Mouse (Mus musculus) ES-Bruce4 (cell line): ENCODE measurements around the gene Mdn1.

Source experiments
- CTCF ChIP-seq: IDR thresholded peaks from one replicate; pipeline ENCODE4 v1.8.1; 2011; ENCODE audit warnings: low read depth, low read length
- EP300 ChIP-seq: IDR thresholded peaks from 2 replicates; pipeline ENCODE4 v1.6.1; 2011; ENCODE audit warnings: low read depth, low read length; ENCODE audit not compliant: insufficient read depth
- POLR2A ChIP-seq: IDR thresholded peaks from one replicate; pipeline ENCODE4 v1.8.1; 2011; ENCODE audit warnings: low read length; ENCODE audit not compliant: insufficient read depth

GRCm38 (mm10) chr4:32748396-32748795, 91.5 kb downstream of the Mdn1 start:
- TF ChIP-seq CTCF: no peak
- no peak for TF ChIP-seq EP300
- TF ChIP-seq POLR2A: no peak
